Mouse (Mus musculus): Measurements from ENCODE around the gene Sun5. TPM values are rescaled to one million over a fixed set of nuclear protein-coding genes. Genes with fewer than 3 reads are reported as not detected.

Gene Sun5
- polyA plus RNA-seq (2014; fragmentation: Nextera tagmentation; extraction: Ambion mirVana): not detected in 2 replicates

GRCm38 (mm10) chr2:153870984-153871383 lies at the start of gene Sun5:
Gene Sun5 (minus strand): TSS chr2:153871084.
- Histone ChIP-seq H3K9ac (ENCODE audit: low read length) (no peak within 1 kb of the TSS), H3K9me3 (replicated peaks; ENCODE audit: control insufficient read depth, low read length) (no peaks in the 10 kb centered on the region), H3K27ac (ENCODE audit: low read depth, low read length) (no peak within 1 kb of the TSS), H3K4me2 (ENCODE audit: low read length) (no peak within 1 kb of the TSS), H3K27me3 (replicated peaks; ENCODE audit: control insufficient read depth, insufficient read depth, low read length) (no peaks in the 10 kb centered on the region), H3K4me3 (ENCODE audit: low read depth, low read length) (no peak within 1 kb of the TSS), H3K4me1 (ENCODE audit: control insufficient read depth, insufficient read depth, low read length) (no peaks in the 10 kb centered on the region), H3K36me3 (ENCODE audit: control insufficient read depth, insufficient read depth, low read length) (no peaks in the 10 kb centered on the region)
- ATAC-seq (no peak), DNase-seq (ENCODE audit: low spot score) (no peak)
- 93% methylated on average over 4 of the region's 4 CpGs for WGBS

DNA sequence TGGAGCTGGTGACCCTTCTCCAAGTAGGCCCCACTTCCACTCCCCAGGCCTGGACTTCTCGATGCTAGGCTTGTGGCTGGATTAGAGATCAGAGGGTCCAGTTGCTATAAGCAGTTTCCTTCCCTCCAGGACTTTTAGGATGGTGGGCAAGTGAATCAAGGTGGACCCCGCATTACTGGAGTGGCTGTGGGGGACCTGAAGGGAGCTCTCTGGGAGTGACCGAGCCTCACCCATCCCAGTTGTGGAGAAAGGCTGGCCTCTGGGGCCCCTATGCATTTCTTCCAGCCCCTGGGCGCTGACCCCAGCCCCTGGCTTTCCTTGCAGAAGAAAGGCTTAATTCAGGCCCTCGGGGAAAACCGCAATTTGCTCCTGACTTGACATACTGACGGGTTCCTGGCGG lies 47.0 kb upstream of the Sun5 start, which contains the start of gene Bpifb3:
Gene Bpifb3 (plus strand): TSS at position 301 of the 400 bp plus-strand sequence.
- Histone ChIP-seq H3K27ac (ENCODE audit: low read depth, low read length) (no peak within 1 kb of the TSS), H3K27me3 (replicated peaks; ENCODE audit: control insufficient read depth, insufficient read depth, low read length) (no peaks in the 10 kb centered on the region), H3K4me1 (ENCODE audit: control insufficient read depth, insufficient read depth, low read length) (no peaks in the 10 kb centered on the region), H3K4me3 (ENCODE audit: low read depth, low read length) (no peak within 1 kb of the TSS), H3K9me3 (replicated peaks; ENCODE audit: control insufficient read depth, low read length) (no peaks in the 10 kb centered on the region), H3K36me3 (ENCODE audit: control insufficient read depth, insufficient read depth, low read length) (no peaks in the 10 kb centered on the region), H3K4me2 (ENCODE audit: low read length) (no peak within 1 kb of the TSS), H3K9ac (ENCODE audit: low read length) (no peak within 1 kb of the TSS)
- DNase-seq (ENCODE audit: low spot score) (no peak), ATAC-seq (no peak)
- WGBS: 58% methylated on average over 8 of the region's 8 CpGs

DNA sequence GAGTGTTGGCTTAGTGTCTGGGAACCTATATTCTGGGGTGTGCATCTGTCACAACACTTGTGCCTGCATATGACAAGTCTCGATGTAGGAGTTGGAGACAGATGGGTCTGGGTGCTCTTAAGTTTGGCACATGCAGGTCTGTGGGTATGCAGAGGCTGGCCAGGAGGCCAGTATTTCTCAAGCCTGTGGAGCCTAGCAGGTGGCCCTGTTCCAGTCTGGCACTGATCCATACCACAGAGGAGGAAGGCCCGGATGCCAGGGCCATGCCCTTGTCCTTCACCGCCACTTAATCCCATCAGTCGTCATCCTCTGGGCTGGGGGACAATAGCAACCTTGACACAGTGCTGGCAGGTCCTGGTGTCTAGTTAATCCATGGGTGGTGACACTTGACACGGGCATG lies 43.3 kb upstream of the Sun5 start:
- ATAC-seq (no peak), DNase-seq (ENCODE audit: low spot score) (peak; percentile 11)
- H3K27me3 ChIP-seq (replicated peaks; ENCODE audit: control insufficient read depth, insufficient read depth, low read length): no peaks in the 10 kb centered on the region
- H3K9ac ChIP-seq (ENCODE audit: low read length): no peak overlapping the region
- no peaks in the 10 kb centered on the region for H3K4me1 ChIP-seq (ENCODE audit: control insufficient read depth, insufficient read depth, low read length)
- H3K36me3 ChIP-seq (ENCODE audit: control insufficient read depth, insufficient read depth, low read length): no peaks in the 10 kb centered on the region
- 34% methylated on average over 5 of the region's 5 CpGs for WGBS
- no peaks in the 10 kb centered on the region for H3K9me3 ChIP-seq (replicated peaks; ENCODE audit: control insufficient read depth, low read length)
- no peak overlapping the region for H3K27ac ChIP-seq (ENCODE audit: low read depth, low read length)
- H3K4me3 ChIP-seq (ENCODE audit: low read depth, low read length): no peak overlapping the region
- H3K4me2 ChIP-seq (ENCODE audit: low read length): no peak overlapping the region

DNA sequence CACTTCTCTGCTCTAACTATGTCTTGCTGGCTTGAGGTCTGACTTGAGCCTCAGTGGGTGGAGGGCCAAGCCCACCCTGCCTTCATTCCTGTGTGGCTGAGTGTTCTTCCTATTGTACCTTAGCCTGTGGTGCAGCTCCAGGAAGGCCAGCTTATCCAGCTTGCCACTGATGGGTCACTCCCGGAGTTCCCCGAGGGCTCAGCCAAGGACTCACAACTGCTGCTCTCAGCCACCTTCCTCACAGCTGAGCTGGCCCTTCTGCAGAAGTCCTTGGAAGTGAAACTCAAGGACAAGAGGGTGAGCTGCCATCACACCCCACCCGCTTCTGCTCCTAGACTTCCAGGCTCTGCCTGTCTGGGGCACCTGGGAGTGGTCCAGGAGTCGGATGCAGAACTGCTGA lies 35.7 kb upstream of the Sun5 start:
- H3K36me3 ChIP-seq (ENCODE audit: control insufficient read depth, insufficient read depth, low read length): no peaks in the 10 kb centered on the region
- 95% methylated on average over 4 of the region's 4 CpGs for WGBS
- ATAC-seq (no peak), DNase-seq (ENCODE audit: low spot score) (no peak)
- no peak overlapping the region for H3K4me3 ChIP-seq (ENCODE audit: low read depth, low read length)
- H3K9ac ChIP-seq (ENCODE audit: low read length): no peak overlapping the region
- H3K27me3 ChIP-seq (replicated peaks; ENCODE audit: control insufficient read depth, insufficient read depth, low read length): no peaks in the 10 kb centered on the region
- no peaks in the 10 kb centered on the region for H3K9me3 ChIP-seq (replicated peaks; ENCODE audit: control insufficient read depth, low read length)
- no peak overlapping the region for H3K4me2 ChIP-seq (ENCODE audit: low read length)
- H3K4me1 ChIP-seq (ENCODE audit: control insufficient read depth, insufficient read depth, low read length): no peaks in the 10 kb centered on the region
- no peak overlapping the region for H3K27ac ChIP-seq (ENCODE audit: low read depth, low read length)

DNA sequence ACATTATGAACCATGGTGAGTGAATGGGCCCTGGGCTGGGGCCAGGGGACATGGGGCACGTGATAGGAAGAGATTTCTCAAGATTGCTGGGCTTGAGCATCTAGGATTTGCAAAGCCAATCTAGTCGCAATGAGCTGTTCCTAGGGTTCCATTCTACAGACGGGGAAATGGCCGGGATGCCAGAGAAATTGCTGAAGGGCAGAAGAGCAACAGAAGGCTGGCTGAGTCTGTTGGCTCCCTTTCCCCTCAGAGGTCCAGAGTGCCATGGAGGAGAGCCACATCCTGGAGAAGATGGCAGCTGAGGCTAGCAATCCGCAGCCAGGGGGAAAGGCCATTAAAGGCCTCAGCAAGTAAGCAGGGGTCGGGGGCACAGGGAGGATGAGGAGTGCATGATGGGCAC lies 31.8 kb upstream of the Sun5 start:
- H3K9me3 ChIP-seq (replicated peaks; ENCODE audit: control insufficient read depth, low read length): no peaks in the 10 kb centered on the region
- H3K4me3 ChIP-seq (ENCODE audit: low read depth, low read length): no peak overlapping the region
- H3K4me2 ChIP-seq (ENCODE audit: low read length): no peak overlapping the region
- no peak overlapping the region for H3K27ac ChIP-seq (ENCODE audit: low read depth, low read length)
- H3K9ac ChIP-seq (ENCODE audit: low read length): no peak overlapping the region
- H3K36me3 ChIP-seq (ENCODE audit: control insufficient read depth, insufficient read depth, low read length): no peaks in the 10 kb centered on the region
- no peaks in the 10 kb centered on the region for H3K4me1 ChIP-seq (ENCODE audit: control insufficient read depth, insufficient read depth, low read length)
- ATAC-seq: no peak
- H3K27me3 ChIP-seq (replicated peaks; ENCODE audit: control insufficient read depth, insufficient read depth, low read length): no peaks in the 10 kb centered on the region
- no peak for DNase-seq (ENCODE audit: low spot score)
- WGBS: 74% methylated on average over 6 of the region's 6 CpGs

GRCm38 (mm10) chr2:153900088-153900487 lies 29.2 kb upstream of the Sun5 start, which contains the start of gene Bpifb6:
Gene Bpifb6 (plus strand): TSS chr2:153900388.
- 40% methylated on average over 4 of the region's 4 CpGs for WGBS
- H3K36me3 ChIP-seq (ENCODE audit: control insufficient read depth, insufficient read depth, low read length): no peaks in the 10 kb centered on the region
- no peak within 1 kb of the TSS for H3K4me2 ChIP-seq (ENCODE audit: low read length)
- no peak within 1 kb of the TSS for H3K4me3 ChIP-seq (ENCODE audit: low read depth, low read length)
- H3K27ac ChIP-seq (ENCODE audit: low read depth, low read length): no peak within 1 kb of the TSS
- no peaks in the 10 kb centered on the region for H3K9me3 ChIP-seq (replicated peaks; ENCODE audit: control insufficient read depth, low read length)
- DNase-seq (ENCODE audit: low spot score) (no peak), ATAC-seq (no peak)
- H3K4me1 ChIP-seq (ENCODE audit: control insufficient read depth, insufficient read depth, low read length): no peaks in the 10 kb centered on the region
- no peaks in the 10 kb centered on the region for H3K27me3 ChIP-seq (replicated peaks; ENCODE audit: control insufficient read depth, insufficient read depth, low read length)
- no peak within 1 kb of the TSS for H3K9ac ChIP-seq (ENCODE audit: low read length)

- Histone ChIP-seq H3K27ac (ENCODE audit: low read depth, low read length) (no peak overlapping the region), H3K4me3 (ENCODE audit: low read depth, low read length) (no peak overlapping the region), H3K9me3 (replicated peaks; ENCODE audit: control insufficient read depth, low read length) (no peaks in the 10 kb centered on the region), H3K4me2 (ENCODE audit: low read length) (no peak overlapping the region), H3K9ac (ENCODE audit: low read length) (no peak overlapping the region), H3K27me3 (replicated peaks; ENCODE audit: control insufficient read depth, insufficient read depth, low read length) (no peaks in the 10 kb centered on the region), H3K36me3 (ENCODE audit: control insufficient read depth, insufficient read depth, low read length) (no peaks in the 10 kb centered on the region), H3K4me1 (ENCODE audit: control insufficient read depth, insufficient read depth, low read length) (no peaks in the 10 kb centered on the region)
- ATAC-seq: no peak
- 74% methylated on average over 5 of the region's 5 CpGs for WGBS
- DNase-seq (ENCODE audit: low spot score): no peak
Observed at GRCm38 (mm10) chr2:153899111-153899510, 28.2 kb upstream of the Sun5 start.

GRCm38 (mm10) chr2:153874745-153875144 lies 3.9 kb upstream of the Sun5 start, which contains the start of gene Bpifb2:
Gene Bpifb2 (plus strand): TSS chr2:153875045.
- H3K4me3 ChIP-seq (ENCODE audit: low read depth, low read length): no peak within 1 kb of the TSS
- 78% methylated on average over 9 of the region's 9 CpGs for WGBS

DNA sequence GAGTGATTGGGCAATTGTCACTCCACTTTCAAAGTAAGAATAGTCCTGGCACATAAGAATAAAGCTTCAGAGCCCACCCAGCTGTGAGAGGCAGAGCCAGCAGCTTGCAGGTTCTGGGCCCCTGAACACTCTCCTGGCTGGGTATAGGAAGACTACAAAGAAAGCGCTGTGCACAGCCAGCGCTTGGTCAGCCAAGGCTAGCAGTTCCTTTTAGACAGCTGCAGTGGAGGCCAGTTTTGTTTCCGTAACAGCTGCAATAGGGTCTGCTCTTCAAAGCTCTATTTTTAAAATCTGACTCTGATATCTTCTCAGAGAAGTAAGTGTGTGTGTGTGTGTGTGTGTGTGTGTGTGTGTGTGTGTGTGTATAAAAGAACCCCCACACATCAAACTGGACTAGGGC lies 8.9 kb downstream of the Sun5 start:
- Histone ChIP-seq H3K4me1 (ENCODE audit: control insufficient read depth, insufficient read depth, low read length) (no peaks in the 10 kb centered on the region), H3K36me3 (ENCODE audit: control insufficient read depth, insufficient read depth, low read length) (no peaks in the 10 kb centered on the region), H3K27ac (ENCODE audit: low read depth, low read length) (no peak overlapping the region), H3K27me3 (replicated peaks; ENCODE audit: control insufficient read depth, insufficient read depth, low read length) (no peaks in the 10 kb centered on the region), H3K4me3 (ENCODE audit: low read depth, low read length) (no peak overlapping the region), H3K9me3 (replicated peaks; ENCODE audit: control insufficient read depth, low read length) (no peaks in the 10 kb centered on the region), H3K4me2 (ENCODE audit: low read length) (no peak overlapping the region), H3K9ac (ENCODE audit: low read length) (no peak overlapping the region)
- ATAC-seq (no peak), DNase-seq (ENCODE audit: low spot score) (no peak)
- WGBS: 78% methylated on average over 3 of the region's 3 CpGs

More at GRCm38 (mm10) chr2:153874745-153875144, 3.9 kb upstream of the Sun5 start, which contains the start of gene Bpifb2:
- ATAC-seq: no peak
- H3K4me1 ChIP-seq (ENCODE audit: control insufficient read depth, insufficient read depth, low read length): no peaks in the 10 kb centered on the region
- DNase-seq (ENCODE audit: low spot score): no peak
- H3K27me3 ChIP-seq (replicated peaks; ENCODE audit: control insufficient read depth, insufficient read depth, low read length): no peaks in the 10 kb centered on the region
- H3K4me2 ChIP-seq (ENCODE audit: low read length): no peak within 1 kb of the TSS
- no peaks in the 10 kb centered on the region for H3K36me3 ChIP-seq (ENCODE audit: control insufficient read depth, insufficient read depth, low read length)
- H3K9me3 ChIP-seq (replicated peaks; ENCODE audit: control insufficient read depth, low read length): no peaks in the 10 kb centered on the region
- H3K27ac ChIP-seq (ENCODE audit: low read depth, low read length): no peak within 1 kb of the TSS
- H3K9ac ChIP-seq (ENCODE audit: low read length): no peak within 1 kb of the TSS

Measured in forebrain, embryonic 14.5 days (tissue).